Mouse (Mus musculus) embryonic fibroblast, embryonic 13.5 days (primary cell): ENCODE measurements around the gene B3galt4.

Source experiments
- CTCF ChIP-seq: IDR thresholded peaks from 2 replicates; pipeline ENCODE4 v1.5.1; 2011; ENCODE audit warnings: mild to moderate bottlenecking, control low read depth, low read length, moderate library complexity, borderline replicate concordance; ENCODE audit not compliant: insufficient read depth
- POLR2A ChIP-seq: IDR thresholded peaks from 2 replicates; pipeline ENCODE4 v1.6.1; 2011; ENCODE audit warnings: low read depth, mild to moderate bottlenecking, control low read depth, low read length, moderate library complexity

DNA sequence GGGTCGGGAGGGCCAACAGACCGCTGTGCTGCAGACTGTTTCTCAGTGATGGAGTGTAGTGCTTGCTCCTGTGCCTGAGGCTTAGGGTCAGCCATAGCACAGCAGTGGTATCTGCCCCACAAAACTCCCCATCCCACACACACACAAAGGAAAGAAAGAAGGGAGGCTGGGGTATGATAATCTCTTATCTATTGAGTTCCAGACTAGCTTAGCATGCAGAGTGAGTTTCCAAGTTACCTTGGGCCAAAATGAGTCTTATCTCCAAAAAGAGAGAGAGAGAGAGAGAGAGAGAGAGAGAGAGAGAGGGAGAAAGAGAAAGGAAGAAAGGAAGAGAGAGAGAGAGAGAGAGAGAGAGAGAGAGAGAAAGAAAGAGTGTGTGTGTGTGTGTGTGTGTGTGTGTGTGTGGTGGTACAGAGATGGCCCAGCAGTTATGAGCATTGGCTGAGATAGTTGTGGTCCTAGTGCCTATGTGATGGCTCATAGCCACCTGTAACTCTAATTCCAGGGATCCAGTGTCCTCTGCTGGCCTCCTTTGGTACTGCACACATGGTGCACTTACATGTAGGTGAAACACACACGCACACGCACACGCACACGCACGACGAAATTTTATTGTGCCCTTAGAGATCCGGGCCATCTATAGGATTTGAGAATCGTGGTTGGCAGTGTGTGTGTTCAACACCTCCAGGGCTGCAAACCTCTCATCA is 26.6 kb downstream of the B3galt4 start:
- TF ChIP-seq POLR2A = no peak
- TF ChIP-seq CTCF = peak; percentile 28; the same call in 1 of the 2 replicates
